Mouse (Mus musculus) ES-Bruce4 (cell line): ENCODE results near the gene A730015C16Rik.

Source experiments
- CTCF ChIP-seq: IDR thresholded peaks from one replicate; pipeline ENCODE4 v1.8.1; 2011; ENCODE audit warnings: low read depth, low read length
- POLR2A ChIP-seq: IDR thresholded peaks from one replicate; pipeline ENCODE4 v1.8.1; 2011; ENCODE audit warnings: low read length; ENCODE audit not compliant: insufficient read depth

DNA sequence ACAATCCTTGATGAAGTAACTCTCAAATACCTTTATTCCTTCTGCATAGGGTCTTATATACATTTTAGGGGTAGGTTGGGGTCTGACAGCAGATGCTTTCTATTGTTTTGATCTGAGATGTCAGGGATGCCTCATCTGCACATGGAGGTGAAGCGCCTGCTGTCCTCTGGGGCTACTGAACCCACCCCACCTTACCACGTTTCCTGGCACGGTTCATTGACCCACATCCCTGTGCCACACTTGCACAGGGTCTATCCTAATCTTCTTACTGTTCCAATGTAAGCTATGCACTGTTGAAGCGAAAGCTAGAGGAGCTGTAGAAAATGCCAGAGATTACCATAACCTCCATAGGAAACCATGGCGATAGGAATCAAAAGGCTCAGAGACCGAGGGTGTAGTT is 36.9 kb downstream of the A730015C16Rik start:
- TF ChIP-seq CTCF, result no peak
- TF ChIP-seq POLR2A, result no peak
